Mouse (Mus musculus) testis, adult 2 months (tissue): Measurements from ENCODE around the gene Ndufa5. TPM values are rescaled to one million over a fixed set of nuclear protein-coding genes. Genes with fewer than 3 reads are reported as not detected.

Source experiments
- H3K27ac ChIP-seq: fragments of 200-500 bp; 2 replicates; pipeline ENCODE4 v1.5.1; 2012; ENCODE audit warnings: low read depth, low read length; ENCODE audit not compliant: control insufficient read depth, insufficient read depth
- H3K27me3 ChIP-seq: fragments of 200-500 bp; 2 replicates; pipeline ENCODE4 v1.6.1; 2012; ENCODE audit warnings: mild to moderate bottlenecking, low read length, moderate library complexity; ENCODE audit not compliant: control insufficient read depth, insufficient read depth
- H3K36me3 ChIP-seq: fragments of 200-500 bp; 2 replicates; pipeline ENCODE4 v1.6.1; 2012; ENCODE audit warnings: mild to moderate bottlenecking, low read length; ENCODE audit not compliant: control insufficient read depth, insufficient read depth
- H3K4me1 ChIP-seq: fragments of 200-500 bp; 2 replicates; pipeline ENCODE4 v1.6.1; 2012; ENCODE audit warnings: low read length; ENCODE audit not compliant: control insufficient read depth, insufficient read depth
- H3K4me3 ChIP-seq: fragments of 200-500 bp; 2 replicates; pipeline ENCODE4 v1.5.1; 2012; ENCODE audit warnings: low read depth, mild to moderate bottlenecking, low read length, moderate library complexity, mixed read lengths; ENCODE audit not compliant: control insufficient read depth
- CTCF ChIP-seq: fragments of 200-500 bp; IDR thresholded peaks from 2 replicates; pipeline ENCODE4 v1.5.1; 2012; ENCODE audit warnings: low read depth, mild to moderate bottlenecking, inconsistent platforms, low read length, moderate library complexity; ENCODE audit not compliant: control insufficient read depth, insufficient read depth, insufficient replicate concordance
- POLR2A ChIP-seq: fragments of 200-500 bp; IDR thresholded peaks from 2 replicates; pipeline ENCODE4 v1.6.1; 2012; ENCODE audit warnings: low read depth, mild to moderate bottlenecking, inconsistent platforms, low read length, moderate library complexity; ENCODE audit not compliant: control insufficient read depth
- polyA plus RNA-seq: library from polyadenylated mRNA; depleted of rRNA; stranded (reverse); fragments of >200 nt; gene quantifications from 2 replicates; pipeline ENCODE4 v1.2.3, GENCODE M21; 2012; rRNA removed

The Ndufa5 gene
- polyA plus RNA-seq: 21.9 and 25.4 TPM in 2 replicates

DNA sequence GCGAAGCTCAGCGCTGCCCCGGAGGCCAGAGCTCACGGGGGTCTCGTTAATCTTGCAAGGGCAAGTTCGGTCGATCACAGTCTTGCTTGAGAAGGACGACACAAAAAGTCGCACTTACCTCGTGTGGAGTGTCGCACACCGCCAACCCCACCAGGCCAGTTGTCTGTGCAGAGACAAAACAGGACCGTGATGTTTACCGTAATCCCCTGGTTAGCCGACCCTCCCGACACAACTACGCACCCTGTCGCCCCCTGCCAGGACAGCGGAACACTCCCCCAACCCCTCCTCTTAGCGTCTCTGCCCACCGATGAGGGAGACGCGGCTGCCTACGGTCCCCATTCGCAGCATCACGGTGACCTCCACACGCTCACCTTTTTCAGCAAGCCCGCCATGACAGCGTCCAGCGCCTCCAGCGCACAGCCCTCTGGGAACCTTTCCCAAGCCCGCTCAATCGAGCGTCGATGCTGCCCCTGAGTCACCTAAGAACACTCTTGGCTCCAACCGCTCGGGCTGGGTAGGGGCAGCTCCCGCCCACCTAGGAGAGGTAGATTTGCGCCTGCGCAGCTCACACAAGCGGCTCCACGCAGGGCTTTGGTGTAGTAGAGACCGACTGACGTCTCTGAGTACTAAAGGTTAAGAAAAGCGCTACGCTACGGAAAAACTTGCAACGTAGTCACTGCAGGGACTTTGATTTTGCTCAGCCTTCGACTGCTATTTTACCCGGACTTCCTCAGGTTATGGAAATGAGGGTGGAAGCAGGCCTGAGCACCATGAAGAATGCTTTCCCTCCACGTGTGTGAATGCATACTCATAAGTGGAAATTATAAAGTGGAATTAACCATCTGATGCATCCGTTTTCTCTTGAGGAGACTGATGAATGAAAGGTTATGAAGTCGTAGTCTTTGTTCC, at the start of gene Ndufa5:
Gene Ndufa5 (minus strand): TSS at position 859 of the 909 bp plus-strand sequence.
- Histone ChIP-seq H3K27me3 (no peaks in the 10 kb centered on the region), H3K27ac (peak within 1 kb of the TSS; percentile 65), H3K36me3 (no peaks in the 10 kb centered on the region), H3K4me1 (no peaks in the 10 kb centered on the region; the same call in 1 of the 2 replicates), H3K4me3 (peak within 1 kb of the TSS; percentile 94)
- TF ChIP-seq CTCF (no peak), POLR2A (peak; percentile 90)

- TF ChIP-seq POLR2A: no peak
- no peak for TF ChIP-seq CTCF
- Histone ChIP-seq H3K4me3 (no peak overlapping the region), H3K36me3 (no peaks in the 10 kb centered on the region), H3K27me3 (no peaks in the 10 kb centered on the region), H3K4me1 (peaks cover 2% of the 10 kb centered on the region; the same call in 1 of the 2 replicates), H3K27ac (no peak overlapping the region)
These were observed 45.5 kb upstream of the Ndufa5 start for GRCm38 (mm10) chr6:24573319-24573718.

- no peaks in the 10 kb centered on the region for H3K36me3 ChIP-seq
- H3K4me3 ChIP-seq: no peak overlapping the region
- H3K4me1 ChIP-seq: peaks cover 2% of the 10 kb centered on the region; the same call in 1 of the 2 replicates
- no peaks in the 10 kb centered on the region for H3K27me3 ChIP-seq
- no peak overlapping the region for H3K27ac ChIP-seq
- TF ChIP-seq POLR2A: no peak
- no peak for TF ChIP-seq CTCF
These were observed 44.6 kb upstream of the Ndufa5 start for GRCm38 (mm10) chr6:24572431-24572830.

GRCm38 (mm10) chr6:24571126-24571525, 43.3 kb upstream of the Ndufa5 start:
- peaks cover 2% of the 10 kb centered on the region; the same call in 1 of the 2 replicates for H3K4me1 ChIP-seq
- H3K27ac ChIP-seq: no peak overlapping the region
- TF ChIP-seq POLR2A (no peak), CTCF (no peak)
- H3K27me3 ChIP-seq: no peaks in the 10 kb centered on the region
- no peaks in the 10 kb centered on the region for H3K36me3 ChIP-seq
- no peak overlapping the region for H3K4me3 ChIP-seq

GRCm38 (mm10) chr6:24570278-24570677, 42.5 kb upstream of the Ndufa5 start:
- H3K4me3 ChIP-seq: no peak overlapping the region
- no peaks in the 10 kb centered on the region for H3K36me3 ChIP-seq
- no peaks in the 10 kb centered on the region for H3K27me3 ChIP-seq
- no peak overlapping the region for H3K27ac ChIP-seq
- no peak for TF ChIP-seq POLR2A
- TF ChIP-seq CTCF: no peak
- H3K4me1 ChIP-seq: peaks cover 2% of the 10 kb centered on the region; the same call in 1 of the 2 replicates

GRCm38 (mm10) chr6:24569711-24570110, 41.9 kb upstream of the Ndufa5 start:
- Histone ChIP-seq H3K27me3 (no peaks in the 10 kb centered on the region), H3K4me3 (no peak overlapping the region), H3K4me1 (peaks cover 2% of the 10 kb centered on the region; the same call in 1 of the 2 replicates), H3K36me3 (no peaks in the 10 kb centered on the region), H3K27ac (no peak overlapping the region)
- TF ChIP-seq POLR2A (no peak), CTCF (no peak)

GRCm38 (mm10) chr6:24568963-24569362, 41.1 kb upstream of the Ndufa5 start:
- Histone ChIP-seq H3K27ac (no peak overlapping the region), H3K36me3 (no peaks in the 10 kb centered on the region), H3K27me3 (no peaks in the 10 kb centered on the region), H3K4me3 (no peak overlapping the region), H3K4me1 (peaks cover 2% of the 10 kb centered on the region; the same call in 1 of the 2 replicates)
- no peak for TF ChIP-seq POLR2A
- no peak for TF ChIP-seq CTCF

- Histone ChIP-seq H3K4me1 (no peaks in the 10 kb centered on the region), H3K36me3 (no peaks in the 10 kb centered on the region), H3K27ac (no peak overlapping the region), H3K4me3 (no peak overlapping the region), H3K27me3 (no peaks in the 10 kb centered on the region)
- TF ChIP-seq CTCF (no peak), POLR2A (no peak)
These were observed 37.1 kb upstream of the Ndufa5 start for GRCm38 (mm10) chr6:24564886-24565285.
